Mouse (Mus musculus) liver, embryonic 11.5 days (tissue): ENCODE measurements at regions not wholly inside any gene's neighbourhood (a gene's known extent, or its start where the extent isn't known, plus 50 kb on each side); places are given as distances from the start of the nearest gene placed in this dataset.

Experiments
- ATAC-seq: fragments of 200-750 bp; cut with Nextera tagmentation; replicated peaks from 2 replicates; pipeline ENCODE4 v1.8.0; 2017; ENCODE audit warnings: moderate number of reproducible peaks, mild to moderate bottlenecking, moderate TSS enrichment, moderate library complexity; ENCODE audit not compliant: low FRiP score
- DNase-seq: peaks from one replicate; pipeline ENCODE4 v3.0.0-alpha.2; 2017; ENCODE audit warnings: low spot score
- H3K27ac ChIP-seq: fragments of 300-500 bp; sonication (generic); 2 replicates; pipeline ENCODE4 v1.5.1; 2014; ENCODE audit warnings: mild to moderate bottlenecking, low read depth, low read length, control low read depth
- H3K27me3 ChIP-seq: fragments of 300-500 bp; sonication (generic); replicated peaks from 2 replicates; pipeline ENCODE4 v1.6.1; 2014; ENCODE audit warnings: low read length, mixed read lengths; ENCODE audit not compliant: control insufficient read depth, insufficient read depth
- H3K36me3 ChIP-seq: fragments of 300-500 bp; sonication (generic); 2 replicates; pipeline ENCODE4 v1.6.1; 2014; ENCODE audit warnings: mild to moderate bottlenecking, low read length, moderate library complexity, mixed read lengths; ENCODE audit not compliant: control insufficient read depth, insufficient read depth
- H3K4me1 ChIP-seq: fragments of 300-500 bp; sonication (generic); replicated peaks from 2 replicates; pipeline ENCODE4 v1.6.1; 2014; ENCODE audit warnings: low read length, mixed read lengths; ENCODE audit not compliant: control insufficient read depth, insufficient read depth
- H3K4me2 ChIP-seq: fragments of 300-500 bp; sonication (generic); 2 replicates; pipeline ENCODE4 v1.6.1; 2014; ENCODE audit warnings: mild to moderate bottlenecking, control low read depth, moderate library complexity
- H3K4me3 ChIP-seq: fragments of 300-500 bp; sonication (generic); 2 replicates; pipeline ENCODE4 v1.5.1; 2014; ENCODE audit warnings: low read depth, low read length, control low read depth
- H3K9ac ChIP-seq: fragments of 300-500 bp; sonication (generic); 2 replicates; pipeline ENCODE4 v1.6.1; 2014; ENCODE audit warnings: low read depth, low read length, control low read depth
- H3K9me3 ChIP-seq: fragments of 300-500 bp; sonication (generic); 2 replicates; pipeline ENCODE4 v1.6.1; 2016; ENCODE audit warnings: low read length, inconsistent platforms, mixed read lengths; ENCODE audit not compliant: control insufficient read depth
- WGBS: fragments of 180-500 bp; shearing (Covaris S2); extraction: QIAGEN DNeasy Blood & Tissue Kit; methylation state at CpG from one replicate; pipeline ENCODE4 v1.1.7; 2014; 5-methylcytosine and 5-hydroxymethylcytosine counted together

GRCm38 (mm10) chr9:24833766-24834165 is 59.7 kb upstream of the Tbx20 start:
- H3K36me3 ChIP-seq = no peaks in the 10 kb centered on the region
- no peak for DNase-seq
- no peak overlapping the region for H3K4me3 ChIP-seq
- no peaks in the 10 kb centered on the region for H3K4me1 ChIP-seq
- WGBS = 68% methylated on average over 7 of the region's 7 CpGs
- no peak overlapping the region for H3K27ac ChIP-seq
- H3K9me3 ChIP-seq = no peaks in the 10 kb centered on the region
- no peaks in the 10 kb centered on the region for H3K27me3 ChIP-seq
- no peak for ATAC-seq
- no peak overlapping the region for H3K4me2 ChIP-seq
- no peak overlapping the region for H3K9ac ChIP-seq

DNA sequence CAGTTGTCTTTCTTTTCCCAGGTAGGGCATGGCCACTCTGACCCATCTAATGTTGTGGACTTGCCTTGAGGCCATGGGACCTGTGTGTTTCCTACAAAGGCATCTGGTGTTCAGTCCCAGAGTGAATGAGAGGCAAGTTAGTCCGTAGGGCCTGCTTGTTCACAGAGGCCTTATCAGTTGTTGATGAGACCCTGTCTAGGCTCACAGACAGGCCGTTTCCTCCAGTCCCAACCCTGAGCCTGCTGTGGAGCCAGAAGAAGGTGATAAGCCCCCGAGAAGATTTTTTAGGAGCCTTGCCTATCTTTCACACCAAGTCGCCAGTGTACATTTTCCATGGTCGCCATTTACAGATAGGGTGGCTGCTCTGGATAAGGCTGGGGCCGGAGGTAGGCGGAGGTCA is 74.1 kb upstream of the Tbx20 start:
- DNase-seq (no peak), ATAC-seq (peak; percentile 92)
- Histone ChIP-seq H3K27ac (no peak overlapping the region), H3K4me1 (peaks cover 3% of the 10 kb centered on the region; the same call in 1 of the 2 replicates), H3K4me3 (no peak overlapping the region), H3K9ac (no peak overlapping the region), H3K4me2 (no peak overlapping the region), H3K9me3 (no peaks in the 10 kb centered on the region), H3K27me3 (no peaks in the 10 kb centered on the region), H3K36me3 (no peaks in the 10 kb centered on the region)
- WGBS = 18% methylated on average over 7 of the region's 7 CpGs

- H3K27ac ChIP-seq = no peak overlapping the region
- no peak for DNase-seq
- 29% methylated on average over 2 of the region's 2 CpGs for WGBS
- no peak overlapping the region for H3K4me3 ChIP-seq
- no peaks in the 10 kb centered on the region for H3K36me3 ChIP-seq
- no peaks in the 10 kb centered on the region for H3K27me3 ChIP-seq
- H3K4me2 ChIP-seq = no peak overlapping the region
- no peaks in the 10 kb centered on the region for H3K9me3 ChIP-seq
- peaks cover 3% of the 10 kb centered on the region; the same call in 1 of the 2 replicates for H3K4me1 ChIP-seq
- H3K9ac ChIP-seq = no peak overlapping the region
- ATAC-seq = no peak
Measured at GRCm38 (mm10) chr9:24859459-24859858, 85.4 kb upstream of the Tbx20 start.

DNA sequence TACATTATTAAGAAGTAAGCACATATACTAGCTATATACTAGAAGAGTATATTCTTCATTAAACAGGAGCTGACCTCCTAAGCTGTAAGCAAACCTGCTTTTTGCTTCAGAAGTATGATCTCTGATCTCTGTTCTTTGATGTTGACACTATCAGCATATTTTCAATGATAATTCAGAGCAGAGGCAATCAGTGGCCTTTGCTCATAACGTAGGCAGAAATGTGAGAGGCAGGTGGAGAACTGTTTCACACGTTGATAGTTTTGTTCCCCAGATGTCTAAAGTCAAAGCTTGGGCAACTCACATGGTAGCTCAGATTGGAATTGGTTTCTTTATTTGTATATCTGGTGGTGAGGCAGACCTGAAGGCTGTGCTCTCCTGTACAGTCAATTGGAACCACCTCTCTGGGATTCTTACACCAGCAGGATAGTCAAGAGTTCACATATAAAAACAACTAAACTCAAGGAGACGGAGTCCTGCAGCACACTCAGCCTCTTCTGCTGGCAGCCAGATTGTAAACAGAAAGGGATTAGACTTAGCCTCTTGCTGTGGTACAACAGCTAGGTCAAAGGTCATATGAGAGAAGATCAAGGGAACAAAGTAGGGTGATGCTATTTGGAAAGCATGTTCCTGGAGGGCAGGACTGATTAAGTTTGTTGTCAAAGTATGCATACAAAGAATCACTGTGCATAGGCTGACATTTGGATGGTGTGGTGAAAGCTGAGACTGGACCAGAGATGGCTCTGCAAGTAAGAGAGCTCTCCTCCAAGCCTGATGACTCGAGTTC is 92.5 kb upstream of the Tbx20 start:
- Histone ChIP-seq H3K27me3 (no peaks in the 10 kb centered on the region), H3K9ac (no peak overlapping the region), H3K4me2 (no peak overlapping the region), H3K27ac (no peak overlapping the region), H3K9me3 (no peaks in the 10 kb centered on the region), H3K4me3 (no peak overlapping the region), H3K4me1 (no peaks in the 10 kb centered on the region), H3K36me3 (no peaks in the 10 kb centered on the region)
- ATAC-seq (no peak), DNase-seq (no peak)
- 69% methylated on average over 4 of the region's 4 CpGs for WGBS

GRCm38 (mm10) chr9:24868746-24869145 is 94.6 kb upstream of the Tbx20 start:
- H3K4me1 ChIP-seq = no peaks in the 10 kb centered on the region
- DNase-seq (no peak), ATAC-seq (no peak)
- H3K36me3 ChIP-seq = no peaks in the 10 kb centered on the region
- H3K4me2 ChIP-seq = no peak overlapping the region
- no peak overlapping the region for H3K9ac ChIP-seq
- H3K27me3 ChIP-seq = no peaks in the 10 kb centered on the region
- H3K27ac ChIP-seq = no peak overlapping the region
- 77% methylated on average over 1 of the region's 1 CpGs for WGBS
- no peak overlapping the region for H3K4me3 ChIP-seq
- H3K9me3 ChIP-seq = no peaks in the 10 kb centered on the region

GRCm38 (mm10) chr9:24874434-24875143 is 100.5 kb upstream of the Tbx20 start:
- H3K9me3 ChIP-seq = no peaks in the 10 kb centered on the region
- ATAC-seq (no peak), DNase-seq (no peak)
- no peak overlapping the region for H3K4me2 ChIP-seq
- H3K4me1 ChIP-seq = no peaks in the 10 kb centered on the region
- H3K4me3 ChIP-seq = no peak overlapping the region
- 37% methylated on average over 13 of the region's 13 CpGs for WGBS
- no peaks in the 10 kb centered on the region for H3K36me3 ChIP-seq
- no peak overlapping the region for H3K27ac ChIP-seq
- no peaks in the 10 kb centered on the region for H3K27me3 ChIP-seq
- H3K9ac ChIP-seq = no peak overlapping the region

DNA sequence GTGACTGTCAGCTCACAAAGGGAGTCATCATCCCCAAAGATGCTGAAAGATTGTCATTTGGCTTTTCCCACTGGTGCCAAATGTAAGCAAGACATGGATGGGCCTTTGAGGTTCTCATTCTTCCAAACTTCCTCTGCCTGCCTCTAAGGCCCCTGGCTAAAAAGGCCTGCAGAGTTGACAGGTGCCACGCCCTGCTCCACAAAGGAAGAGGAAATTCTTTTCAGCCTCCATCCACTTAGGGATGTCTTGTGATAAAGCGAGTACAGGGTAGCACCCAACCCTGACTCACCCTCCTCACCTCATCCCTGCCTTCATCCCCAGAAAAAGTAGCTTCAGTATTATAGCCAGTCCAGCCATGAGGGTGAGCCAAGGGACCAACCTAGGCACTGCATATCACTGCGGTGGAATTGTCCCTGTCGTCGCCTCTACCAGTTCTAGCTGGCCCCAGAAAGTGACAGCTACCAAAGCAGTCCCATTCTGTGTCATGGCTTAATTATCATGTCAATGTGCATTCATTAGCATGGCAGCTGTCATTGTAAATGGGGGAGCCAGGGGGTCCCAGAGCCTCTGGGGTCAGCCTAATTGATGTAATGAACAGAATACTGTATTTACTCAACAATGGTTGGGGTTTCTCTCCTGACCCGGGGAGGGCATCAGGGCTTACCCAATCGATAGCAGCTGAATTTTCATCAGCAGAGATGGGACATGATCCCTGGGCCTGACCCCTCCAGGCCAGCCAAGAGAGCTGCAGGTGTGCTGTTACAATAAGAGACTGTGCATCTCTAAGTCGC is 104.5 kb upstream of the Tbx20 start:
- 59% methylated on average over 8 of the region's 8 CpGs for WGBS
- no peaks in the 10 kb centered on the region for H3K27me3 ChIP-seq
- DNase-seq (no peak), ATAC-seq (no peak)
- H3K9ac ChIP-seq = no peak overlapping the region
- no peaks in the 10 kb centered on the region for H3K36me3 ChIP-seq
- H3K27ac ChIP-seq = no peak overlapping the region
- H3K9me3 ChIP-seq = no peaks in the 10 kb centered on the region
- H3K4me3 ChIP-seq = no peak overlapping the region
- no peaks in the 10 kb centered on the region for H3K4me1 ChIP-seq
- H3K4me2 ChIP-seq = no peak overlapping the region

DNA sequence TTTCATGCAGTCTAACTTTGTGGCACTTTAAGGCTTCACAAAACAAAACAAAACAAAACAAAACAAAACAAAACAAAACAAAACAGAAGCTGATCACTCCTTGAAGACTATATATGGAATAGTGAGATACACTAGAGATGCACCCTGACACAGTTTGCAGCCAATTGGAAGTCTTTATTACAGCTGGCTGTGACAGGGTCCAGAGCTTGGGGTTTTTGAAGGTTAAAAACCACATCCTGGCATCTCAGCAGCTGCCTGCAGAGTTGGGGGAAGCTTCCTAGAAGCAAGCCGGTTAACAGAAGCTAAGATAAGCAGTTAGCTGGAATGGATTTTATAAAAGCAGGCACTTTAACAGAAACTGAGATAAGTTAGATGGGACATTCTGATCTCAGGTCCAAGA is 105.6 kb upstream of the Tbx20 start:
- ATAC-seq (no peak), DNase-seq (no peak)
- no peaks in the 10 kb centered on the region for H3K27me3 ChIP-seq
- no peak overlapping the region for H3K27ac ChIP-seq
- no peaks in the 10 kb centered on the region for H3K9me3 ChIP-seq
- WGBS = 33% methylated on average over 1 of the region's 1 CpGs
- H3K9ac ChIP-seq = no peak overlapping the region
- no peaks in the 10 kb centered on the region for H3K36me3 ChIP-seq
- no peak overlapping the region for H3K4me2 ChIP-seq
- no peak overlapping the region for H3K4me3 ChIP-seq
- no peaks in the 10 kb centered on the region for H3K4me1 ChIP-seq
